Mouse (Mus musculus) neural tube, embryonic 12.5 days (tissue): Measurements from ENCODE around the gene Tmc8. TPM values are rescaled to one million over a fixed set of nuclear protein-coding genes. Genes with fewer than 3 reads are reported as not detected.
"Not testable (repeated sequence)": the region's sequence is repeated elsewhere in the genome, so short reads cannot be mapped to it uniquely, and the experiment has no call there.

Source experiments
- ATAC-seq: fragments of 200-750 bp; cut with Nextera tagmentation; 2 replicates; pipeline ENCODE4 v1.8.0; 2017; ENCODE audit warnings: low read depth, mild to moderate bottlenecking, moderate TSS enrichment, moderate library complexity; ENCODE audit not compliant: low FRiP score
- H3K27ac ChIP-seq: fragments of 300-500 bp; sonication (generic); 2 replicates; pipeline ENCODE4 v1.5.1; 2016
- H3K27me3 ChIP-seq: fragments of 300-500 bp; sonication (generic); replicated peaks from 2 replicates; pipeline ENCODE4 v1.6.1; 2016; ENCODE audit warnings: mild to moderate bottlenecking
- H3K36me3 ChIP-seq: fragments of 300-500 bp; sonication (generic); 2 replicates; pipeline ENCODE4 v1.6.1; 2016; ENCODE audit warnings: mild to moderate bottlenecking
- H3K4me1 ChIP-seq: fragments of 300-500 bp; sonication (generic); 2 replicates; pipeline ENCODE4 v1.6.1; 2016
- H3K4me2 ChIP-seq: fragments of 300-500 bp; sonication (generic); replicated peaks from 2 replicates; pipeline ENCODE4 v1.6.1; 2016; ENCODE audit warnings: mild to moderate bottlenecking
- H3K4me3 ChIP-seq: fragments of 300-500 bp; sonication (generic); 2 replicates; pipeline ENCODE4 v1.5.1; 2016
- H3K9ac ChIP-seq: fragments of 300-500 bp; sonication (generic); 2 replicates; pipeline ENCODE4 v1.6.1; 2016; ENCODE audit warnings: mild to moderate bottlenecking
- H3K9me3 ChIP-seq: fragments of 300-500 bp; sonication (generic); 2 replicates; pipeline ENCODE4 v1.6.1; 2016; ENCODE audit warnings: mild to moderate bottlenecking
- WGBS: fragments of 180-500 bp; shearing (Covaris S2); methylation state at CpG from one replicate; pipeline ENCODE4 v1.1.7; 2016; 5-methylcytosine and 5-hydroxymethylcytosine counted together
- polyA plus RNA-seq: library from polyadenylated mRNA; unstranded; fragments of >200 nt; fragmentation: Nextera tagmentation; extraction: Ambion mirVana; gene quantifications from 2 replicates; pipeline ENCODE4 v1.2.1, GENCODE M21; 2016

The Tmc8 gene
- polyA plus RNA-seq, 1 experiment from 2014 or later = 1.0 TPM

- WGBS = 8% methylated on average over 10 of the region's 10 CpGs
- ATAC-seq = no peak
- peaks cover 41% of the 10 kb centered on the region for H3K27me3 ChIP-seq
Measured at GRCm38 (mm10) chr11:117786294-117786693, 4.4 kb downstream of the Tmc8 start.

GRCm38 (mm10) chr11:117788481-117788880 is 6.6 kb downstream of the Tmc8 start:
- H3K4me2 ChIP-seq, H3K9me3 ChIP-seq, H3K27ac ChIP-seq, H3K4me1 ChIP-seq, ATAC-seq, H3K9ac ChIP-seq, H3K4me3 ChIP-seq, H3K36me3 ChIP-seq: not testable (repeated sequence)
- H3K27me3 ChIP-seq = peaks cover 29% of the 10 kb centered on the region
- WGBS = 82% methylated on average over 7 of the region's 7 CpGs

More at GRCm38 (mm10) chr11:117786294-117786693, 4.4 kb downstream of the Tmc8 start:
- H3K4me2 ChIP-seq = no peak overlapping the region
- no peaks in the 10 kb centered on the region for H3K9me3 ChIP-seq
- peaks cover 19% of the 10 kb centered on the region for H3K4me1 ChIP-seq
- no peak overlapping the region for H3K9ac ChIP-seq
- H3K36me3 ChIP-seq = no peaks in the 10 kb centered on the region
- H3K4me3 ChIP-seq = no peak overlapping the region
- no peak overlapping the region for H3K27ac ChIP-seq

- H3K4me3 ChIP-seq = no peak overlapping the region
- H3K9ac ChIP-seq = 0 out of 2 replicates have a peak overlapping the region, but pooled peaks have one; percentile 13
- H3K4me2 ChIP-seq = peak overlapping the region; percentile 44
- 8% methylated on average over 14 of the region's 14 CpGs for WGBS
- no peaks in the 10 kb centered on the region for H3K9me3 ChIP-seq
- no peaks in the 10 kb centered on the region for H3K36me3 ChIP-seq
- peaks cover 20% of the 10 kb centered on the region for H3K27me3 ChIP-seq
- H3K4me1 ChIP-seq = peaks cover 9% of the 10 kb centered on the region; the same call in 1 of the 2 replicates
- ATAC-seq = no peak
- no peak overlapping the region for H3K27ac ChIP-seq
Measured at GRCm38 (mm10) chr11:117790286-117790685, 8.4 kb downstream of the Tmc8 start.

- Histone ChIP-seq H3K4me2 (peak overlapping the region; percentile 44), H3K27me3 (peaks cover 20% of the 10 kb centered on the region), H3K9ac (no peak overlapping the region), H3K36me3 (no peaks in the 10 kb centered on the region), H3K27ac (no peak overlapping the region), H3K9me3 (no peaks in the 10 kb centered on the region), H3K4me1 (peaks cover 9% of the 10 kb centered on the region; the same call in 1 of the 2 replicates), H3K4me3 (no peak overlapping the region)
- no peak for ATAC-seq
- WGBS = 32% methylated on average over 23 of the region's 23 CpGs
Measured at GRCm38 (mm10) chr11:117790703-117791440, 9.0 kb downstream of the Tmc8 start.

- H3K4me3 ChIP-seq = no peak overlapping the region
- H3K27ac ChIP-seq = no peak overlapping the region
- no peak for ATAC-seq
- peaks cover 20% of the 10 kb centered on the region for H3K27me3 ChIP-seq
- H3K36me3 ChIP-seq = no peaks in the 10 kb centered on the region
- H3K9me3 ChIP-seq = no peaks in the 10 kb centered on the region
- peaks cover 9% of the 10 kb centered on the region; the same call in 1 of the 2 replicates for H3K4me1 ChIP-seq
- 89% methylated on average over 9 of the region's 9 CpGs for WGBS
- H3K4me2 ChIP-seq = no peak overlapping the region
- H3K9ac ChIP-seq = no peak overlapping the region
Measured at GRCm38 (mm10) chr11:117791441-117791761, 9.5 kb downstream of the Tmc8 start.

- Histone ChIP-seq H3K9ac (no peak overlapping the region), H3K27me3 (peaks cover 20% of the 10 kb centered on the region), H3K4me1 (peaks cover 12% of the 10 kb centered on the region; the same call in 1 of the 2 replicates), H3K36me3 (no peaks in the 10 kb centered on the region), H3K27ac (no peak overlapping the region), H3K4me2 (peak overlapping the region; percentile 41), H3K9me3 (no peaks in the 10 kb centered on the region), H3K4me3 (0 out of 2 replicates have a peak overlapping the region, but pooled peaks have one; percentile 5)
- no peak for ATAC-seq
- 6% methylated on average over 22 of the region's 22 CpGs for WGBS
Measured at GRCm38 (mm10) chr11:117792281-117792888, 10.5 kb downstream of the Tmc8 start.

GRCm38 (mm10) chr11:117794035-117794551 is 12.2 kb downstream of the Tmc8 start:
- WGBS = 63% methylated on average over 4 of the region's 4 CpGs
- peaks cover 20% of the 10 kb centered on the region for H3K27me3 ChIP-seq
- peaks cover 18% of the 10 kb centered on the region; the same call in 1 of the 2 replicates for H3K4me1 ChIP-seq
- no peak for ATAC-seq
- H3K9ac ChIP-seq = no peak overlapping the region
- H3K27ac ChIP-seq = no peak overlapping the region
- no peak overlapping the region for H3K4me2 ChIP-seq
- no peaks in the 10 kb centered on the region for H3K36me3 ChIP-seq
- H3K9me3 ChIP-seq = no peaks in the 10 kb centered on the region
- H3K4me3 ChIP-seq = no peak overlapping the region

- peaks cover 12% of the 10 kb centered on the region; the same call in 1 of the 2 replicates for H3K4me1 ChIP-seq
- H3K9ac ChIP-seq = no peak overlapping the region
- H3K27ac ChIP-seq = no peak overlapping the region
- 44% methylated on average over 5 of the region's 5 CpGs for WGBS
- peaks cover 3% of the 10 kb centered on the region; the same call in 1 of the 2 replicates for H3K27me3 ChIP-seq
- no peak overlapping the region for H3K4me2 ChIP-seq
- H3K9me3 ChIP-seq = no peaks in the 10 kb centered on the region
- no peak for ATAC-seq
- no peak overlapping the region for H3K4me3 ChIP-seq
- H3K36me3 ChIP-seq = no peaks in the 10 kb centered on the region
Measured at GRCm38 (mm10) chr11:117796954-117797353, 15.1 kb downstream of the Tmc8 start.

- 0 out of 2 replicates have a peak, but pooled peaks cover 9% of the 10 kb centered on the region for H3K4me1 ChIP-seq
- 62% methylated on average over 9 of the region's 9 CpGs for WGBS
- H3K27me3 ChIP-seq = no peaks in the 10 kb centered on the region
- no peaks in the 10 kb centered on the region for H3K36me3 ChIP-seq
- no peak within 1 kb of the TSS for H3K27ac ChIP-seq
- H3K4me3 ChIP-seq = no peak within 1 kb of the TSS
- no peak within 1 kb of the TSS for H3K9ac ChIP-seq
- ATAC-seq = no peak
- H3K9me3 ChIP-seq = no peaks in the 10 kb centered on the region
- 0 out of 2 replicates have a peak within 1 kb of the TSS, but pooled peaks have one; percentile 5 for H3K4me2 ChIP-seq
Measured at GRCm38 (mm10) chr11:117797511-117798159, 15.8 kb downstream of the Tmc8 start, which contains the start of gene 6030468B19Rik. Gene 6030468B19Rik, plus strand, starts transcription at chr11:117797660.

GRCm38 (mm10) chr11:117798160-117798541 is 16.3 kb downstream of the Tmc8 start:
- Histone ChIP-seq H3K4me1 (0 out of 2 replicates have a peak, but pooled peaks cover 8% of the 10 kb centered on the region), H3K36me3 (no peaks in the 10 kb centered on the region), H3K4me2 (0 out of 2 replicates have a peak overlapping the region, but pooled peaks have one; percentile 5), H3K9ac (no peak overlapping the region), H3K27ac (no peak overlapping the region), H3K9me3 (no peaks in the 10 kb centered on the region), H3K4me3 (no peak overlapping the region), H3K27me3 (no peaks in the 10 kb centered on the region)
- ATAC-seq = no peak
- WGBS = 56% methylated on average over 2 of the region's 2 CpGs

GRCm38 (mm10) chr11:117799174-117799573 is 17.3 kb downstream of the Tmc8 start:
- H3K4me2 ChIP-seq = no peak overlapping the region
- ATAC-seq = no peak
- no peaks in the 10 kb centered on the region for H3K36me3 ChIP-seq
- H3K27me3 ChIP-seq = no peaks in the 10 kb centered on the region
- 0 out of 2 replicates have a peak, but pooled peaks cover 8% of the 10 kb centered on the region for H3K4me1 ChIP-seq
- H3K9me3 ChIP-seq = no peaks in the 10 kb centered on the region
- no peak overlapping the region for H3K27ac ChIP-seq
- no peak overlapping the region for H3K4me3 ChIP-seq
- no peak overlapping the region for H3K9ac ChIP-seq
- 76% methylated on average over 5 of the region's 5 CpGs for WGBS

GRCm38 (mm10) chr11:117800038-117800437 is 18.2 kb downstream of the Tmc8 start:
- Histone ChIP-seq H3K4me1 (0 out of 2 replicates have a peak, but pooled peaks cover 8% of the 10 kb centered on the region), H3K9ac (no peak overlapping the region), H3K9me3 (no peaks in the 10 kb centered on the region), H3K4me2 (no peak overlapping the region), H3K4me3 (no peak overlapping the region), H3K36me3 (no peaks in the 10 kb centered on the region), H3K27me3 (no peaks in the 10 kb centered on the region), H3K27ac (no peak overlapping the region)
- ATAC-seq = no peak
- 90% methylated on average over 7 of the region's 7 CpGs for WGBS
